Mouse (Mus musculus) megakaryocyte, embryonic 14.5 days (primary cell): ENCODE results near the gene Rps6ka5.

ENCODE experiments used
- FLI1 ChIP-seq: IDR thresholded peaks from 2 replicates; pipeline ENCODE4 v1.6.1; 2012; ENCODE audit warnings: low read length, inconsistent platforms, mixed read lengths
- GATA1 ChIP-seq: IDR thresholded peaks from 3 replicates; pipeline ENCODE4 v1.6.1; 2012; ENCODE audit warnings: mixed read lengths, low read length, inconsistent platforms, borderline replicate concordance

DNA sequence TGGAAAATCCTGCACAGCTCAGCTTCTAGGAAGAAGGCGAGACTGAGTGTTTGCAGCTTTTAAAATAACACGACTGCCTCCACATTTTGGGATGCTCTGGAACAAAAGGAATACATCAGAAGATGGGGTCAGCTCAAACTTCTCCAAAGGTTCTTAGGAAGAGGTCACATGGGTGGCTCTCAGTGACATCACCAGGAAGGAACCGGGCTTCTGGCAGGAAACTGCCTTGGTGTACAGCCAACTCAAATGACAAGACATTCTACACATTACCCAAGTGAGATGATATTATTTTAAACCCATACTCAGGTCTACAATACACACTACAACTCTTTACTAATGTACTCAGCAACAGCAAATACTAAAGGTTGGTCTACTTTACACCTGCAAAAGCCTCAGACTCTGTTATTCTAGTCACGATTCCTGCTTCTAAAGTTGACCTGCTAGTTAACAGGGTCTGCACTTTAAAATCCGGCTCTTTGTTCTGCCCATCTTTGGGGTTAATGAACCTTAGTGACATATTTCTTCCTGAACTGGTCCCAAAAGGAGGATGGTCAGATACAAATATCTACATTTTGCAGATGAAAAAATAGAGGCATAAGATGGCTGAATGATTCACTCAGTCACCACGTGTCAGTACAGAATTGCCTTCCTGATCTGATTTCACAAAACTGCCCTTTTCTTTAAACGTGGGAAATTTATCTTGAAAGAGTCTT, 188.2 kb downstream of the Rps6ka5 start:
- TF ChIP-seq GATA1 (no peak), FLI1 (no peak)
